Mouse (Mus musculus): Measurements from ENCODE around the gene Arsg. TPM values are rescaled to one million over a fixed set of nuclear protein-coding genes. Genes with fewer than 3 reads are reported as not detected.

The Arsg gene
- polyA plus RNA-seq, 1 experiment from 2014 or later: 2.7 TPM

- Histone ChIP-seq H3K9me3 (ENCODE audit: control insufficient read depth, low read length) (no peaks in the 10 kb centered on the region), H3K4me3 (ENCODE audit: low read depth, low read length) (peak overlapping the region; percentile 33), H3K4me1 (replicated peaks; ENCODE audit: control insufficient read depth, insufficient read depth, low read length) (0 out of 2 replicates have a peak, but pooled peaks cover 4% of the 10 kb centered on the region), H3K9ac (ENCODE audit: low read length) (peak overlapping the region; percentile 56), H3K27ac (ENCODE audit: low read depth, low read length) (no peak overlapping the region), H3K27me3 (ENCODE audit: control insufficient read depth, insufficient read depth, low read length) (no peaks in the 10 kb centered on the region), H3K36me3 (ENCODE audit: control insufficient read depth, insufficient read depth, low read length) (no peaks in the 10 kb centered on the region; the same call in 1 of the 2 replicates), H3K4me2 (ENCODE audit: low read depth, low read length, severe bottlenecking) (peak overlapping the region; percentile 74)
- 1% methylated on average over 32 of the region's 32 CpGs for WGBS
- ATAC-seq (replicated peaks; ENCODE audit: low FRiP score): peak; percentile 72
- peak; percentile 74 for DNase-seq (ENCODE audit: low spot score)
These were observed 33.3 kb upstream of the Arsg start for GRCm38 (mm10) chr11:109439829-109440340.

GRCm38 (mm10) chr11:109440641-109441040, 32.5 kb upstream of the Arsg start:
- no peaks in the 10 kb centered on the region for H3K9me3 ChIP-seq (ENCODE audit: control insufficient read depth, low read length)
- no peak for DNase-seq (ENCODE audit: low spot score)
- 0 out of 2 replicates have a peak, but pooled peaks cover 4% of the 10 kb centered on the region for H3K4me1 ChIP-seq (replicated peaks; ENCODE audit: control insufficient read depth, insufficient read depth, low read length)
- H3K27me3 ChIP-seq (ENCODE audit: control insufficient read depth, insufficient read depth, low read length): no peaks in the 10 kb centered on the region
- ATAC-seq (replicated peaks; ENCODE audit: low FRiP score): no peak
- 62% methylated on average over 4 of the region's 4 CpGs for WGBS
- H3K4me2 ChIP-seq (ENCODE audit: low read depth, low read length, severe bottlenecking): peak overlapping the region; percentile 74; the same call in 1 of the 2 replicates
- H3K4me3 ChIP-seq (ENCODE audit: low read depth, low read length): no peak overlapping the region
- no peak overlapping the region for H3K27ac ChIP-seq (ENCODE audit: low read depth, low read length)
- H3K36me3 ChIP-seq (ENCODE audit: control insufficient read depth, insufficient read depth, low read length): no peaks in the 10 kb centered on the region; the same call in 1 of the 2 replicates
- H3K9ac ChIP-seq (ENCODE audit: low read length): no peak overlapping the region

- Histone ChIP-seq H3K9me3 (ENCODE audit: control insufficient read depth, low read length) (no peaks in the 10 kb centered on the region), H3K27ac (ENCODE audit: low read depth, low read length) (no peak overlapping the region), H3K27me3 (ENCODE audit: control insufficient read depth, insufficient read depth, low read length) (no peaks in the 10 kb centered on the region), H3K4me2 (ENCODE audit: low read depth, low read length, severe bottlenecking) (no peak overlapping the region), H3K4me3 (ENCODE audit: low read depth, low read length) (no peak overlapping the region), H3K4me1 (replicated peaks; ENCODE audit: control insufficient read depth, insufficient read depth, low read length) (0 out of 2 replicates have a peak, but pooled peaks cover 4% of the 10 kb centered on the region), H3K36me3 (ENCODE audit: control insufficient read depth, insufficient read depth, low read length) (no peaks in the 10 kb centered on the region; the same call in 1 of the 2 replicates), H3K9ac (ENCODE audit: low read length) (no peak overlapping the region)
- ATAC-seq (replicated peaks; ENCODE audit: low FRiP score): no peak
- WGBS: 55% methylated on average over 3 of the region's 3 CpGs
- peak; percentile 55 for DNase-seq (ENCODE audit: low spot score)
These were observed 32.1 kb upstream of the Arsg start for GRCm38 (mm10) chr11:109441119-109441518.

- Histone ChIP-seq H3K4me3 (ENCODE audit: low read depth, low read length) (no peak overlapping the region), H3K36me3 (ENCODE audit: control insufficient read depth, insufficient read depth, low read length) (no peaks in the 10 kb centered on the region; the same call in 1 of the 2 replicates), H3K9me3 (ENCODE audit: control insufficient read depth, low read length) (no peaks in the 10 kb centered on the region), H3K27ac (ENCODE audit: low read depth, low read length) (no peak overlapping the region), H3K4me2 (ENCODE audit: low read depth, low read length, severe bottlenecking) (no peak overlapping the region), H3K27me3 (ENCODE audit: control insufficient read depth, insufficient read depth, low read length) (no peaks in the 10 kb centered on the region), H3K9ac (ENCODE audit: low read length) (no peak overlapping the region), H3K4me1 (replicated peaks; ENCODE audit: control insufficient read depth, insufficient read depth, low read length) (0 out of 2 replicates have a peak, but pooled peaks cover 4% of the 10 kb centered on the region)
- 64% methylated on average over 5 of the region's 5 CpGs for WGBS
- ATAC-seq (replicated peaks; ENCODE audit: low FRiP score) (no peak), DNase-seq (ENCODE audit: low spot score) (no peak)
These were observed 30.9 kb upstream of the Arsg start for GRCm38 (mm10) chr11:109442166-109442730.

- Histone ChIP-seq H3K4me2 (ENCODE audit: low read depth, low read length, severe bottlenecking) (no peak overlapping the region), H3K36me3 (ENCODE audit: control insufficient read depth, insufficient read depth, low read length) (no peaks in the 10 kb centered on the region), H3K27me3 (ENCODE audit: control insufficient read depth, insufficient read depth, low read length) (no peaks in the 10 kb centered on the region), H3K9ac (ENCODE audit: low read length) (no peak overlapping the region), H3K27ac (ENCODE audit: low read depth, low read length) (no peak overlapping the region), H3K4me3 (ENCODE audit: low read depth, low read length) (no peak overlapping the region), H3K9me3 (ENCODE audit: control insufficient read depth, low read length) (no peaks in the 10 kb centered on the region), H3K4me1 (replicated peaks; ENCODE audit: control insufficient read depth, insufficient read depth, low read length) (0 out of 2 replicates have a peak, but pooled peaks cover 4% of the 10 kb centered on the region)
- WGBS: 91% methylated on average over 8 of the region's 8 CpGs
- DNase-seq (ENCODE audit: low spot score): no peak
- no peak for ATAC-seq (replicated peaks; ENCODE audit: low FRiP score)
These were observed 29.5 kb upstream of the Arsg start for GRCm38 (mm10) chr11:109443468-109444263.

- no peak overlapping the region for H3K4me3 ChIP-seq (ENCODE audit: low read depth, low read length)
- no peaks in the 10 kb centered on the region for H3K9me3 ChIP-seq (ENCODE audit: control insufficient read depth, low read length)
- H3K4me1 ChIP-seq (replicated peaks; ENCODE audit: control insufficient read depth, insufficient read depth, low read length): 0 out of 2 replicates have a peak, but pooled peaks cover 4% of the 10 kb centered on the region
- H3K27ac ChIP-seq (ENCODE audit: low read depth, low read length): no peak overlapping the region
- 0 out of 2 replicates have a peak, but pooled peaks have one; percentile 34 for ATAC-seq (replicated peaks; ENCODE audit: low FRiP score)
- H3K4me2 ChIP-seq (ENCODE audit: low read depth, low read length, severe bottlenecking): no peak overlapping the region
- no peaks in the 10 kb centered on the region for H3K36me3 ChIP-seq (ENCODE audit: control insufficient read depth, insufficient read depth, low read length)
- WGBS: 49% methylated on average over 7 of the region's 7 CpGs
- no peak overlapping the region for H3K9ac ChIP-seq (ENCODE audit: low read length)
- no peaks in the 10 kb centered on the region for H3K27me3 ChIP-seq (ENCODE audit: control insufficient read depth, insufficient read depth, low read length)
- DNase-seq (ENCODE audit: low spot score): peak; percentile 66
These were observed 28.6 kb upstream of the Arsg start for GRCm38 (mm10) chr11:109444600-109444999.

- peak; percentile 61; the same call in 1 of the 2 replicates for ATAC-seq (replicated peaks; ENCODE audit: low FRiP score)
- DNase-seq (ENCODE audit: low spot score): peak; percentile 61
- no peaks in the 10 kb centered on the region for H3K4me1 ChIP-seq (replicated peaks; ENCODE audit: control insufficient read depth, insufficient read depth, low read length)
- no peak overlapping the region for H3K9ac ChIP-seq (ENCODE audit: low read length)
- H3K4me3 ChIP-seq (ENCODE audit: low read depth, low read length): no peak overlapping the region
- no peaks in the 10 kb centered on the region for H3K27me3 ChIP-seq (ENCODE audit: control insufficient read depth, insufficient read depth, low read length)
- no peak overlapping the region for H3K27ac ChIP-seq (ENCODE audit: low read depth, low read length)
- no peak overlapping the region for H3K4me2 ChIP-seq (ENCODE audit: low read depth, low read length, severe bottlenecking)
- 60% methylated on average over 13 of the region's 13 CpGs for WGBS
- H3K9me3 ChIP-seq (ENCODE audit: control insufficient read depth, low read length): no peaks in the 10 kb centered on the region
- H3K36me3 ChIP-seq (ENCODE audit: control insufficient read depth, insufficient read depth, low read length): no peaks in the 10 kb centered on the region
These were observed 27.6 kb upstream of the Arsg start for GRCm38 (mm10) chr11:109445438-109446035.

- DNase-seq (ENCODE audit: low spot score) (no peak), ATAC-seq (replicated peaks; ENCODE audit: low FRiP score) (no peak)
- no peak overlapping the region for H3K9ac ChIP-seq (ENCODE audit: low read length)
- WGBS: 88% methylated on average over 11 of the region's 11 CpGs
- H3K27me3 ChIP-seq (ENCODE audit: control insufficient read depth, insufficient read depth, low read length): no peaks in the 10 kb centered on the region
- H3K4me3 ChIP-seq (ENCODE audit: low read depth, low read length): no peak overlapping the region
- H3K9me3 ChIP-seq (ENCODE audit: control insufficient read depth, low read length): no peaks in the 10 kb centered on the region
- no peak overlapping the region for H3K27ac ChIP-seq (ENCODE audit: low read depth, low read length)
- H3K4me2 ChIP-seq (ENCODE audit: low read depth, low read length, severe bottlenecking): no peak overlapping the region
- no peaks in the 10 kb centered on the region for H3K4me1 ChIP-seq (replicated peaks; ENCODE audit: control insufficient read depth, insufficient read depth, low read length)
- H3K36me3 ChIP-seq (ENCODE audit: control insufficient read depth, insufficient read depth, low read length): no peaks in the 10 kb centered on the region; the same call in 1 of the 2 replicates
These were observed 22.0 kb upstream of the Arsg start for GRCm38 (mm10) chr11:109451169-109451568.
